Mouse (Mus musculus) bone marrow, adult 2 months (tissue): Measurements from ENCODE around the gene Gm26920. TPM values are rescaled to one million over a fixed set of nuclear protein-coding genes. Genes with fewer than 3 reads are reported as not detected.
A peak's percentile ranks its signal among the peaks of the same experiment; 100 is the strongest.

Experiments used
- H3K27ac ChIP-seq: fragments of 200-500 bp; 2 replicates; pipeline ENCODE4 v1.5.1; 2012; ENCODE audit warnings: low read depth, mild to moderate bottlenecking, control low read depth, inconsistent platforms, low read length; ENCODE audit not compliant: control insufficient read depth, poor library complexity, insufficient read depth
- H3K4me1 ChIP-seq: fragments of 200-500 bp; 2 replicates; pipeline ENCODE4 v1.6.1; 2011; ENCODE audit warnings: low read length; ENCODE audit not compliant: control insufficient read depth, insufficient read depth
- H3K4me3 ChIP-seq: fragments of 200-500 bp; replicated peaks from 2 replicates; pipeline ENCODE3; 2011; ENCODE audit warnings: mild to moderate bottlenecking, low read depth, low read length, control low read depth; ENCODE audit not compliant: control insufficient read depth
- CTCF ChIP-seq: fragments of 200-500 bp; IDR thresholded peaks from 2 replicates; pipeline ENCODE4 v1.5.1; 2011; ENCODE audit warnings: low read length, control low read depth; ENCODE audit not compliant: control insufficient read depth, insufficient read depth
- POLR2A ChIP-seq: fragments of 200-500 bp; IDR thresholded peaks from 2 replicates; pipeline ENCODE4 v1.6.1; 2011; ENCODE audit warnings: low read depth, mild to moderate bottlenecking, control low read depth, low read length, borderline replicate concordance; ENCODE audit not compliant: control insufficient read depth
- WGBS: fragments of 180-500 bp; shearing (Covaris S2); methylation state at CpG from one replicate; pipeline ENCODE4 v1.1.7; 2018; 5-methylcytosine and 5-hydroxymethylcytosine counted together
- polyA plus RNA-seq: library from polyadenylated mRNA; stranded (reverse); fragments of >200 nt; gene quantifications from 2 replicates; pipeline ENCODE4 v1.2.4, GENCODE M21; 2011; ENCODE audit warnings: low replicate concordance; ENCODE audit not compliant: missing spikeins, insufficient read depth, insufficient read length

The Gm26920 gene
- polyA plus RNA-seq, 1 experiment, result not detected

GRCm38 (mm10) chr7:30099297-30099696, 9.1 kb upstream of the Gm26920 start:
- WGBS, result 87% methylated on average over 13 of the region's 13 CpGs
- Histone ChIP-seq H3K27ac (no peak overlapping the region), H3K4me3 (no peak overlapping the region), H3K4me1 (peaks cover 1% of the 10 kb centered on the region; the same call in 1 of the 2 replicates)
- no peak for TF ChIP-seq CTCF

DNA sequence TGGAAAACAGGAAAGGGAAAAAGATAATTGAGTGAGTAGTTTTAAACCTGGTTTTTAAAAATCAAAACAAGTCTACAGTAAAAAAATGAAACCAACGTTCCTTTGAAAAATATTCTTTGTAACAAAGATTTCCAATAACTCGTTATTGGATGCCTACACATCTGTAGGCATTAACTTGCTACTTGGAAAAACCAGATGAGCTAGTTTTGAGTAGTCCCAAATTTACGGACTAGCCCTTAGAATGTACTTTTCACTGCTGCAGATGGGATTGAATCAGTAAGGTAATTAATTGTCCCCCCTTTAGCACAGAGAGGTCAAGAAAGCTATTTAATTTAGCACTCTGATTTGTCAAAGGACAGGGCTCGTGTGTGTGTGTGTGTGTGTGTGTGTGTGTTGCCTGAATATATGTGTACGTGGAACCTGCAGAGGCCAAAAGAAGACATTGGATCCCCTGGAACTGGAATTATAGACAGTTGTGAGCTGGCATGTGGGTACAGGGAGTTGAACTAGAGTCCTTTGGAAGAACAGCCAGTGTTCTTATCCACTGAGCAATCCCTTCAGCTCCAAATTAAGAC, 5.4 kb upstream of the Gm26920 start:
- Histone ChIP-seq H3K4me3 (no peak overlapping the region), H3K4me1 (peaks cover 3% of the 10 kb centered on the region; the same call in 1 of the 2 replicates), H3K27ac (no peak overlapping the region)
- WGBS, result 7% methylated on average over 5 of the region's 5 CpGs
- TF ChIP-seq CTCF, result no peak
- TF ChIP-seq POLR2A, result no peak

- 0% methylated on average over 26 of the region's 26 CpGs for WGBS
- H3K4me1 ChIP-seq, result peaks cover 3% of the 10 kb centered on the region; the same call in 1 of the 2 replicates
- TF ChIP-seq POLR2A, result peak; percentile 61; the same call in 1 of the 2 replicates
- no peak for TF ChIP-seq CTCF
- H3K4me3 ChIP-seq, result peak within 1 kb of the TSS; percentile 95
- peak within 1 kb of the TSS; percentile 73 for H3K27ac ChIP-seq
These were observed 4.6 kb upstream of the Gm26920 start, which contains the start of gene Zfp260 for GRCm38 (mm10) chr7:30094646-30095429. Gene Zfp260 (plus strand): TSS chr7:30094777.

DNA sequence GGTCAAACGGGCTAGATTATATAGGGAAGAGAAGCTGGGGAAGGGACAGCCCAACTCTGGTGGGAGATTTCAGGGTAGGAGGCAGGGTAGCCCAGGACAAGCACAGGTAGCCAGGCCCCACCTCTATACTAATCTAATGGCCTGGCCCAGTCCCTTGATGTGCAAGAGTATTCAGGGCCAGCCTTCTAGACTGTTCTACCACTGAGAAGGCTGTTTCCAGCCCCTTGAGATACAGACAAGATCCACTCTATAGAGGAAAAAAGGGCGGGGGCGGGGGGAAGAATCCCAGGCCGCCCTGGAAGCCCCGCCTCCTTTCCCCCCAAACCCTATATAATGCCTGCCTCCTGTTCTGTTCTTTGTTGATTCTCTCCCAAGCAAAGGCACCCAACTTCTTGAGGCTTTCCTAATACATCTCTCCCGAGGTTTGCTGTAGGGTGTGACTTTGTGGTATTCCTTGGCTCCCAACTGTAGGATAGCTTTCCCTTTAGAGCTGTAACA, 3.8 kb upstream of the Gm26920 start:
- H3K4me3 ChIP-seq, result no peak overlapping the region
- H3K27ac ChIP-seq, result no peak overlapping the region
- WGBS, result 81% methylated on average over 6 of the region's 6 CpGs
- peaks cover 3% of the 10 kb centered on the region; the same call in 1 of the 2 replicates for H3K4me1 ChIP-seq
- TF ChIP-seq CTCF, result no peak
- TF ChIP-seq POLR2A, result no peak

DNA sequence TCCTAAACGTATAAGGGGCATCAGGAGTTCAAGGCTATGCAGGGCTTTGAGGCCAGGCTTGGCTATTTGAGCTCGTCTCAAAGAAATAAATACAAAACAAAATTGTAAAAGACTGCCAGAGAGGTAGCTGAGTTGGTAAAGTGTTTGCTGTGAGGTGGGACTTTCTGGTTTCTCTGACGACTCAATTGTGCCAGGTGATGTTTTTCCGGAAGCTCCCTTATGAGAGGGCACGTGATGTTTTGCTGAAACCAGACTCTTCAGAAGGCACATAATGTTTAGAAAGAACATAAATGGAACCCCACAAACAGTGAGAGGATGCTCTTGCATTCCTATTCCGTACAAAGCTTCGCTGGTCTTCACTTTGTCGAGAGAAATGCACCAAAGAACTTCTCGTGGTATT, 2.5 kb upstream of the Gm26920 start:
- Histone ChIP-seq H3K4me1 (peaks cover 3% of the 10 kb centered on the region; the same call in 1 of the 2 replicates), H3K4me3 (no peak overlapping the region), H3K27ac (no peak overlapping the region)
- TF ChIP-seq CTCF (no peak), POLR2A (no peak)
- WGBS, result 84% methylated on average over 9 of the region's 9 CpGs

- Histone ChIP-seq H3K27ac (no peak overlapping the region), H3K4me1 (peaks cover 2% of the 10 kb centered on the region; the same call in 1 of the 2 replicates), H3K4me3 (peak overlapping the region; percentile 61)
- TF ChIP-seq POLR2A, result no peak
- no peak for TF ChIP-seq CTCF
- WGBS, result 1% methylated on average over 9 of the region's 9 CpGs
These were observed 868 bp upstream of the Gm26920 start for GRCm38 (mm10) chr7:30090970-30091585.

DNA sequence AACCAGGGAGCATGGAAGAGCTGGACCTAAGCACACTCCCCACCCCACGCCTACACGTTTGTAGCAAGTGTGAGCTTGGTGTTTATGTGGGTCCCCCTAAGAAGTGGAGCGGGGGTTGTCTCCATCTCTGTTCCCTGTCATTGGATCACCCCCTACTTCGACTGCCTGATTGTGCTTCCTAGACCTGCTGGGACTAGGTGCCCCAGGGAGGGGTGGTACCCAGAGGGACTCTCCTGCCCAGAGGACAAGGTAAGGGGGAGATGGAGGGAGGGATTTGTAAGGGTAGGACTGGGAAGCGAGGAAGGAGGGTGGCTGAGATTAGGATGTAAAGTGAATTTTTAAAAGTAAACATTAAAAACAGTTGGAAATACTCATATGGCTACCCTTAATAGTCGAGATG, 805 bp downstream of the Gm26920 start:
- Histone ChIP-seq H3K4me3 (no peak overlapping the region), H3K4me1 (peaks cover 2% of the 10 kb centered on the region; the same call in 1 of the 2 replicates), H3K27ac (no peak overlapping the region)
- 29% methylated on average over 6 of the region's 6 CpGs for WGBS
- TF ChIP-seq POLR2A (no peak), CTCF (no peak)

DNA sequence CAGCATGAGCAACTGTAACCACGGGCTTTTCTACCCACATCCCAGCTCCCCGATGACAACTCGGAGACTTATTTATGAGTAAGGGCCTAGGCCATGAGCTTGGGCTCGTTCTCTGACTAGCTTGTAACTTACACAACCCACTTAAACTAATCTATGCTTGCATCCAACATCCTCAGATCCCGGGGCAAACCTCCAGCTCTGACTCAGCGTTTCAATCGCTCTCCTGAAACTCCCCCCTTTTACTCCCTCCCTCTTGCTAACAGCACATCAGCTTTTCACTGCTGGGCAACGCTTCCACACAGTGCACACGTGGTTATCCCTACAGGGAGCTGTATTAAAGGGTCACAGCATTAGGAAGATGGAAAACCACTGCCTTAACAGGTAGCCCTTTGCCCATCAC, 3.7 kb downstream of the Gm26920 start:
- peaks cover 2% of the 10 kb centered on the region; the same call in 1 of the 2 replicates for H3K4me1 ChIP-seq
- TF ChIP-seq CTCF (no peak), POLR2A (no peak)
- WGBS, result 35% methylated on average over 9 of the region's 9 CpGs
- H3K4me3 ChIP-seq, result no peak overlapping the region
- no peak overlapping the region for H3K27ac ChIP-seq
